ENCODE assay signal across 8 mouse cellular contexts in genomic region chr17:35046681-35047455, GRCm38 (mm10). TPM values are rescaled to one million over a fixed set of nuclear protein-coding genes. Genes with fewer than 3 reads are reported as not detected.
DNase-seq lines count a peak whose midpoint lies in the region; ATAC-seq and TF ChIP-seq lines count a peak whose summit lies in the region.

Msh5 (minus strand) TSS chr17:35046745.

- peak within 1 kb of the TSS; percentile 97 for H3K4me2 ChIP-seq in CH12.LX (ENCODE audit: insufficient read depth, low read depth, poor library complexity, severe bottlenecking)
- H3K4me2 ChIP-seq in forebrain, embryonic 11.5 days (ENCODE audit: low read depth, low read length, severe bottlenecking), result peak within 1 kb of the TSS; percentile 89
- peak within 1 kb of the TSS; percentile 96 for H3K4me2 ChIP-seq in heart, postnatal 0 days (ENCODE audit: low read depth, low read length)
- peak within 1 kb of the TSS; percentile 99 for H3K4me2 ChIP-seq in liver, postnatal 0 days (ENCODE audit: low read depth, low read length)
- peak within 1 kb of the TSS; percentile 99 for H3K4me2 ChIP-seq in neural tube, embryonic 14.5 days (ENCODE audit: low read depth, low read length)

- ATAC-seq in forebrain, embryonic 11.5 days (replicated peaks; ENCODE audit: low FRiP score), result peak; percentile 98
- peak; percentile 91 for ATAC-seq in heart, postnatal 0 days (ENCODE audit: insufficient read depth, low read depth)
- ATAC-seq in liver, postnatal 0 days, result peak; percentile 89
- ATAC-seq in neural tube, embryonic 14.5 days (ENCODE audit: low read depth), result peak; percentile 99

- peaks cover 7% of the 10 kb centered on the region; the same call in 1 of the 2 replicates for H3K79me2 ChIP-seq in CH12.LX (replicated peaks; ENCODE audit: control insufficient read depth, extremely low read depth, insufficient read depth, poor library complexity, severe bottlenecking)

- H3K9me3 ChIP-seq in CH12.LX (replicated peaks; ENCODE audit: low read length), result no peaks in the 10 kb centered on the region
- no peaks in the 10 kb centered on the region for H3K9me3 ChIP-seq in forebrain, embryonic 11.5 days (ENCODE audit: control insufficient read depth, low read length)
- H3K9me3 ChIP-seq in heart, postnatal 0 days (replicated peaks; ENCODE audit: control insufficient read depth, low read length), result no peaks in the 10 kb centered on the region
- H3K9me3 ChIP-seq in liver, postnatal 0 days (ENCODE audit: low read length), result no peaks in the 10 kb centered on the region
- H3K9me3 ChIP-seq in neural tube, embryonic 14.5 days (ENCODE audit: control insufficient read depth, low read length), result no peaks in the 10 kb centered on the region

- peak; percentile 56 for TF ChIP-seq POLR2A in CH12.LX (IDR thresholded peaks at IDR 0.05; ENCODE audit: low read depth, low read length)

- peaks cover 0 to 2% of the 10 kb centered on the region in 2 experiments for H3K36me3 ChIP-seq in CH12.LX (replicated peaks in 1 of 2; ENCODE audit: control insufficient read depth in 1 of 2, insufficient read depth in 1 of 2, low read length in 1 of 2)
- H3K36me3 ChIP-seq in forebrain, embryonic 11.5 days (ENCODE audit: control insufficient read depth, insufficient read depth, low read length), result no peaks in the 10 kb centered on the region
- no peaks in the 10 kb centered on the region for H3K36me3 ChIP-seq in heart, postnatal 0 days (replicated peaks; ENCODE audit: control insufficient read depth, insufficient read depth, low read length)
- no peaks in the 10 kb centered on the region for H3K36me3 ChIP-seq in liver, postnatal 0 days (replicated peaks; ENCODE audit: insufficient read depth, low read length)
- H3K36me3 ChIP-seq in neural tube, embryonic 14.5 days (ENCODE audit: control insufficient read depth, insufficient read depth, low read length), result no peaks in the 10 kb centered on the region

- in situ Hi-C loops in CH12.LX (cut with MboI; ENCODE audit: low pct_ligation_motif_present, low pct_unique_long_range_greater_than_20kb, low sequenced_read_pairs), result no loop called here

- 3% methylated on average over 33 of the region's 33 CpGs for WGBS in forebrain, embryonic 11.5 days
- 2% methylated on average over 33 of the region's 33 CpGs for WGBS in heart, postnatal 0 days
- WGBS in liver, postnatal 0 days (ENCODE audit: insufficient replicate concordance), result 2% methylated on average over 33 of the region's 33 CpGs
- WGBS in neural tube, embryonic 14.5 days, result 3% methylated on average over 33 of the region's 33 CpGs

- peak within 1 kb of the TSS; percentile 84 for H3K27ac ChIP-seq in CH12.LX (ENCODE audit: insufficient read depth, low read depth)
- H3K27ac ChIP-seq in forebrain, embryonic 11.5 days (ENCODE audit: low read depth, low read length), result peak within 1 kb of the TSS; percentile 62
- peak within 1 kb of the TSS; percentile 98 for H3K27ac ChIP-seq in heart, postnatal 0 days (ENCODE audit: low read depth)
- peak within 1 kb of the TSS; percentile 98 for H3K27ac ChIP-seq in liver, postnatal 0 days (ENCODE audit: low read depth)
- H3K27ac ChIP-seq in neural tube, embryonic 14.5 days (ENCODE audit: low read depth, low read length), result peak within 1 kb of the TSS; percentile 62; the same call in 1 of the 2 replicates

- 0 out of 2 replicates have a peak, but pooled peaks have one; percentile 34 for TF ChIP-seq EP300 in CH12.LX (IDR thresholded peaks at IDR 0.05; ENCODE audit: low read length)
- TF ChIP-seq EP300 in heart, postnatal 0 days (IDR thresholded peaks at IDR 0.05; ENCODE audit: low read depth), result no peak
- peak; percentile 46 for TF ChIP-seq EP300 in liver, postnatal 0 days (IDR thresholded peaks at IDR 0.05; ENCODE audit: low read depth)

- peak within 1 kb of the TSS; percentile 48 to 67 (median 62) for H3K4me3 ChIP-seq in CH12.LX (replicated peaks in 1 of 3; ENCODE audit: low read depth in 2 of 3, low read length in 2 of 3, poor library complexity in 1 of 3)
- peak within 1 kb of the TSS; percentile 39 for H3K4me3 ChIP-seq in forebrain, embryonic 11.5 days (ENCODE audit: low read depth, low read length)
- peak within 1 kb of the TSS; percentile 61 for H3K4me3 ChIP-seq in heart, postnatal 0 days (ENCODE audit: low read depth, low read length)
- peak within 1 kb of the TSS; percentile 70 for H3K4me3 ChIP-seq in liver, postnatal 0 days (ENCODE audit: low read depth, low read length)
- peak within 1 kb of the TSS; percentile 49 for H3K4me3 ChIP-seq in neural tube, embryonic 14.5 days (ENCODE audit: low read depth, low read length)

- TF ChIP-seq CTCF in CH12.LX (conservative IDR thresholded peaks at IDR 0.05 in 1 of 2, IDR thresholded peaks at IDR 0.05 in 1 of 2; ENCODE audit: low read depth in 2 of 2, low read length in 2 of 2), result no peak
- no peak for TF ChIP-seq CTCF in heart, postnatal 0 days (IDR thresholded peaks at IDR 0.05; ENCODE audit: low read depth)
- no peak for TF ChIP-seq CTCF in liver, postnatal 0 days (IDR thresholded peaks at IDR 0.05; ENCODE audit: low read depth)

- dilution Hi-C loops in CH12.LX (cut with MboI; ENCODE audit: extremely low pct_ligation_motif_present, extremely low pct_unique_long_range_greater_than_20kb, low sequenced_read_pairs), result no loop called here

- peak; percentile 100 for DNase-seq in CH12.LX (ENCODE audit: extremely low read depth)
- peak; percentile 98 for DNase-seq in c-Kit-positive CD71-positive TER-119-negative erythroid progenitor cells, embryonic 14.5 days (ENCODE audit: low read depth)
- DNase-seq in forebrain, embryonic 11.5 days (ENCODE audit: low spot score), result peak; percentile 100
- peak; percentile 98 for DNase-seq in heart, postnatal 0 days (ENCODE audit: low spot score)
- DNase-seq in kidney, postnatal 4 days, result peak; percentile 99
- DNase-seq in liver, postnatal 0 days, result peak; percentile 99
- DNase-seq in testis, postnatal 10 days (ENCODE audit: low spot score), result peak; percentile 99

- H3K27me3 ChIP-seq in CH12.LX (replicated peaks), result no peaks in the 10 kb centered on the region
- no peaks in the 10 kb centered on the region for H3K27me3 ChIP-seq in forebrain, embryonic 11.5 days (ENCODE audit: control insufficient read depth, insufficient read depth, low read length)
- H3K27me3 ChIP-seq in heart, postnatal 0 days (ENCODE audit: control insufficient read depth, insufficient read depth, low read length), result no peaks in the 10 kb centered on the region
- no peaks in the 10 kb centered on the region for H3K27me3 ChIP-seq in liver, postnatal 0 days (ENCODE audit: insufficient read depth, low read length)
- H3K27me3 ChIP-seq in neural tube, embryonic 14.5 days (ENCODE audit: control insufficient read depth, insufficient read depth, low read length), result no peaks in the 10 kb centered on the region

- peak within 1 kb of the TSS; percentile 65 for H3K9ac ChIP-seq in CH12.LX (ENCODE audit: insufficient read depth, low read depth)
- peak within 1 kb of the TSS; percentile 93 for H3K9ac ChIP-seq in forebrain, embryonic 11.5 days (ENCODE audit: low read length)
- peak within 1 kb of the TSS; percentile 77 for H3K9ac ChIP-seq in heart, postnatal 0 days (replicated peaks; ENCODE audit: low read depth, low read length)
- peak within 1 kb of the TSS; percentile 93 for H3K9ac ChIP-seq in liver, postnatal 0 days (replicated peaks)
- H3K9ac ChIP-seq in neural tube, embryonic 14.5 days (replicated peaks; ENCODE audit: low read depth, low read length), result peak within 1 kb of the TSS; percentile 74

- no peak; the same call in 1 of the 2 replicates for TF ChIP-seq RAD21 in CH12.LX (IDR thresholded peaks at IDR 0.05; ENCODE audit: low read depth, low read length)

- peaks cover 5 to 50% of the 10 kb centered on the region in 2 experiments; a peak in 3 of 4 replicates for H3K4me1 ChIP-seq in CH12.LX (ENCODE audit: control insufficient read depth in 1 of 2, insufficient read depth in 2 of 2)
- H3K4me1 ChIP-seq in forebrain, embryonic 11.5 days (replicated peaks; ENCODE audit: control insufficient read depth, insufficient read depth, low read length), result peaks cover 27% of the 10 kb centered on the region
- peaks cover 34% of the 10 kb centered on the region for H3K4me1 ChIP-seq in heart, postnatal 0 days (ENCODE audit: control insufficient read depth, insufficient read depth)
- peaks cover 62% of the 10 kb centered on the region for H3K4me1 ChIP-seq in liver, postnatal 0 days (ENCODE audit: insufficient read depth)
- 0 out of 2 replicates have a peak, but pooled peaks cover 2% of the 10 kb centered on the region for H3K4me1 ChIP-seq in neural tube, embryonic 14.5 days (ENCODE audit: control insufficient read depth, insufficient read depth, low read length)

TF ChIP-seq in CH12.LX, 34 proteins besides CTCF, POLR2A, EP300 and RAD21 (continues in another document):
- TF ChIP-seq TBP (conservative IDR thresholded peaks at IDR 0.05; ENCODE audit: low read depth, low read length) (peak; percentile 47; the same call in 1 of the 2 replicates), SMC3 (IDR thresholded peaks at IDR 0.05; ENCODE audit: low read depth, low read length) (no peak), ETS1 (conservative IDR thresholded peaks at IDR 0.05; ENCODE audit: low read depth, low read length) (0 out of 2 replicates have a peak, but pooled peaks have one; percentile 9), TCF12 (IDR thresholded peaks at IDR 0.05; ENCODE audit: low read depth, low read length) (peak; percentile 50; the same call in 1 of the 2 replicates), ZMIZ1 (IDR thresholded peaks at IDR 0.05; ENCODE audit: low read depth, low read length) (peak; percentile 23; the same call in 1 of the 2 replicates), JUN (IDR thresholded peaks at IDR 0.05; ENCODE audit: insufficient read depth, low read depth, low read length) (no peak), CHD1 (IDR thresholded peaks at IDR 0.05; ENCODE audit: low read depth, low read length) (peak; percentile 38), MAX (IDR thresholded peaks at IDR 0.05; ENCODE audit: low read length) (0 out of 2 replicates have a peak, but pooled peaks have one; percentile 6), MXI1 (IDR thresholded peaks at IDR 0.05; ENCODE audit: low read depth, low read length) (peak; percentile 79), ELF1 (IDR thresholded peaks at IDR 0.05; ENCODE audit: low read depth, low read length) (peak; percentile 67; the same call in 1 of the 2 replicates), GABPA (IDR thresholded peaks at IDR 0.05; ENCODE audit: insufficient replicate concordance, low read depth, low read length) (no peak), UBTF (IDR thresholded peaks at IDR 0.05; ENCODE audit: low read depth, low read length) (0 out of 2 replicates have a peak, but pooled peaks have one; percentile 28)

RNA-seq across cellular contexts. Expression of gene Msh5, which starts in this region (rescaled TPM):
- total RNA-seq in CH12.LX (2012; rRNA removed) (11.5 and 13.1 TPM in 2 replicates), CH12.LX (2014; rRNA removed) (6.1 and 7.6 TPM in 2 replicates)
- 10.6 and 12.1 TPM in 2 replicates for polyA plus RNA-seq in CH12.LX (2012; ENCODE audit: insufficient read length, low read depth)
- polyA plus RNA-seq in forebrain, embryonic 11.5 days (2014; fragmentation: Nextera tagmentation; extraction: Ambion mirVana), result 5.8 and 7.9 TPM in 2 replicates
- 1.2 and 5.0 TPM in 2 replicates for total RNA-seq in heart, postnatal 0 days (2014; rRNA removed; ENCODE audit: low replicate concordance)
- 1.4 and 1.7 TPM in 2 replicates for polyA plus RNA-seq in heart, postnatal 0 days (2015; fragmentation: Nextera tagmentation; extraction: Ambion mirVana)
- 3.8 and 4.2 TPM in 2 replicates for polyA plus RNA-seq in liver, postnatal 0 days (2015; fragmentation: Nextera tagmentation; extraction: Ambion mirVana)
- 1.9 and 2.2 TPM in 2 replicates for polyA plus RNA-seq in neural tube, embryonic 14.5 days (2014; fragmentation: Nextera tagmentation; extraction: Ambion mirVana)

Comparison
In these comparisons a context has a peak if more than half of its experiments do, and no peak if none do; other contexts are left out.
1. Peak in every context shown above with its lines: DNase-seq, ATAC-seq, H3K4me3 ChIP-seq and H3K27ac ChIP-seq.